Comparison of ENCODE assay signal across 8 mouse cellular contexts in the genomic region with DNA sequence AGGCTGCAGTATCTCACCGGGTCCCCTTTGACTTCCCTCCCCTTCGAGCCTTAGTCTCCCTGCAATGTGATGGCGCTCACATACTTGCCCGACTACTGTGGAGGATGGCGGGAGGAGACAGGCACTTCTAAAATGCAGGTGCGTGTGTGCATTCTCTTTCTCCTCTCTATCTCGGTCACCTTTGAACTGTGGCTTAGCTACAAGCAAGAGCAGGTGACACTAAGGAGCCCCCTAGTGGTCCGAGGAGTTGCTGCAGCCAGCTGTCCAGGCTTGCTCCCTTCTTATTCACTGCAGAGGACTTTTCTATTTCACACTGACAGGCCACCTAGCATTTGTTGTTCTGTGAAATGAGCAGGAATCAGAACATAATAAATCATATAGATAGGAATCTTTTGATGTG. TPM values are rescaled to one million over a fixed set of nuclear protein-coding genes. Genes with fewer than 3 reads are reported as not detected.
A peak's percentile ranks its signal among the peaks of the same experiment; 100 is the strongest.
DNase-seq lines count a peak whose midpoint lies in the region; TF ChIP-seq lines count a peak whose summit lies in the region.

No protein-coding gene starts in this region.

- no peaks in the 10 kb centered on the region for H3K36me3 ChIP-seq in ES-E14 (ENCODE audit: control insufficient read depth, insufficient read depth, low read length, poor library complexity, severe bottlenecking)
- H3K36me3 ChIP-seq in forebrain, embryonic 10.5 days (replicated peaks): no peaks in the 10 kb centered on the region

- peaks cover 1 to 7% of the 10 kb centered on the region in 2 experiments; a peak in 2 of 4 replicates for H3K4me1 ChIP-seq in ES-E14 (ENCODE audit: control insufficient read depth in 2 of 2, insufficient read depth in 2 of 2, low read length in 2 of 2, poor library complexity in 1 of 2)
- H3K4me1 ChIP-seq in forebrain, embryonic 10.5 days: peaks cover 26% of the 10 kb centered on the region
- no peaks in the 10 kb centered on the region for H3K4me1 ChIP-seq in lung, adult 2 months (ENCODE audit: control insufficient read depth, insufficient read depth, low read length)

- intact Hi-C loops in heart, postnatal 14 days (cut with DNase I): loop anchor here (1.0 to 2.0 kb wide), 2 partner anchors 76 to 84 kb away; no protein-coding TSS in a partner anchor

- WGBS in forebrain, embryonic 10.5 days: 5% methylated on average over 8 of the region's 8 CpGs
- 8% methylated on average over 8 of the region's 8 CpGs for WGBS in lung, adult 2 months

- no peaks in the 10 kb centered on the region for H3K27me3 ChIP-seq in forebrain, embryonic 10.5 days (ENCODE audit: poor library complexity, severe bottlenecking)

- H3K9me3 ChIP-seq in ES-E14 (ENCODE audit: control insufficient read depth, insufficient read depth, low read depth, low read length): no peaks in the 10 kb centered on the region
- no peaks in the 10 kb centered on the region for H3K9me3 ChIP-seq in forebrain, embryonic 10.5 days

- in situ Hi-C loops in ES-E14 (cut with MboI; ENCODE audit: low sequenced_read_pairs in 2 of 2, unreplicated experiment in 2 of 2): no loop called here

- H3K27ac ChIP-seq in ES-E14 (ENCODE audit: insufficient read depth, low read depth, low read length, poor library complexity, severe bottlenecking): no peak overlapping the region
- peak overlapping the region; percentile 74 for H3K27ac ChIP-seq in forebrain, embryonic 10.5 days

- peak; percentile 66 for DNase-seq in ES-E14 (ENCODE audit: low read depth, low spot score)
- DNase-seq in brain, adult 2 months (ENCODE audit: low read depth, low spot score): peak; percentile 92
- DNase-seq in forebrain, embryonic 10.5 days (ENCODE audit: extremely low spot score, low spot score): peak; percentile 79
- peak; percentile 75 to 85 for DNase-seq in heart, postnatal 14 days
- peak; percentile 84 to 86 for DNase-seq in kidney, postnatal 36 days
- peak; percentile 68 for DNase-seq in lung, adult 2 months
- DNase-seq in retina, adult 2 months (ENCODE audit: low read depth, low spot score): peak; percentile 72
- DNase-seq in urinary bladder, adult 2 months (ENCODE audit: low spot score): peak; percentile 54

- TF ChIP-seq POLR2A in lung, adult 2 months (IDR thresholded peaks at IDR 0.05; ENCODE audit: borderline replicate concordance, extremely low read depth, low read depth, low read length): no peak

- TF ChIP-seq CTCF in lung, adult 2 months (IDR thresholded peaks at IDR 0.05; ENCODE audit: insufficient read depth, low read length): peak; percentile 94

- no peak overlapping the region; the same call in 1 of the 2 replicates for H3K9ac ChIP-seq in ES-E14 (ENCODE audit: insufficient read depth, low read depth, low read length, poor library complexity, severe bottlenecking)

- H3K4me3 ChIP-seq in ES-E14 (ENCODE audit: insufficient read depth in 1 of 2, low read depth in 1 of 2, low read length in 2 of 2, poor library complexity in 1 of 2, severe bottlenecking in 1 of 2): no peak overlapping the region; a peak in 1 of 4 replicates
- peak overlapping the region; percentile 27; the same call in 1 of the 2 replicates for H3K4me3 ChIP-seq in forebrain, embryonic 10.5 days
- no peak overlapping the region for H3K4me3 ChIP-seq in lung, adult 2 months (replicated peaks; ENCODE audit: extremely low read depth, low read depth, low read length)

TF ChIP-seq in ES-E14, 5 proteins besides CTCF, POLR2A, EP300 and RAD21:
- TF ChIP-seq ZNF384 (IDR thresholded peaks at IDR 0.05; ENCODE audit: low read depth, low read length) (no peak), CHD2 (IDR thresholded peaks at IDR 0.05; ENCODE audit: low read depth, low read length) (no peak), ZC3H11A (IDR thresholded peaks at IDR 0.05; ENCODE audit: borderline replicate concordance, low read depth, low read length) (no peak), MAFK (IDR thresholded peaks at IDR 0.05; ENCODE audit: insufficient read depth, low read depth, low read length) (no peak), HCFC1 (IDR thresholded peaks at IDR 0.05; ENCODE audit: borderline replicate concordance, insufficient read depth, low read length) (no peak)
TF ChIP-seq in ES-E14: peak in this region for 0.

RNA-seq across cellular contexts. Expression of a gene that starts 13.1 kb away (rescaled TPM):
- total RNA-seq in ES-E14 (2012; rRNA removed): 0.53 and 1.0 TPM in 2 replicates
- polyA plus RNA-seq in forebrain, embryonic 10.5 days (2016; fragmentation: Nextera tagmentation; extraction: Ambion mirVana): 2.8 and 3.4 TPM in 2 replicates
- 1 to 10 TPM; 1.7 TPM for total RNA-seq in heart, postnatal 14 days (2021)
- 1.3 and 1.8 TPM in 2 replicates for polyA plus RNA-seq in lung, adult 2 months (2012; rRNA removed)
- 2.9 and 3.2 TPM in 2 replicates for polyA plus RNA-seq in urinary bladder, adult 2 months (2012; rRNA removed)

RNA-seq across cellular contexts. Expression of a gene that starts 17.7 kb away (rescaled TPM):
- total RNA-seq in ES-E14 (2012; rRNA removed): 21.9 and 24.4 TPM in 2 replicates
- 13.5 and 14.6 TPM in 2 replicates for polyA plus RNA-seq in forebrain, embryonic 10.5 days (2016; fragmentation: Nextera tagmentation; extraction: Ambion mirVana)
- 10 to 100 TPM; 33.2 to 35.2 TPM for total RNA-seq in heart, postnatal 14 days (2021)
- polyA plus RNA-seq in lung, adult 2 months (2012; rRNA removed): 22.2 and 22.5 TPM in 2 replicates
- 14.6 and 23.1 TPM in 2 replicates for polyA plus RNA-seq in urinary bladder, adult 2 months (2012; rRNA removed)

RNA-seq across cellular contexts. Expression of a gene that starts 41.2 kb away (rescaled TPM):
- 0.98 and 1.6 TPM in 2 replicates for total RNA-seq in ES-E14 (2012; rRNA removed)
- polyA plus RNA-seq in forebrain, embryonic 10.5 days (2016; fragmentation: Nextera tagmentation; extraction: Ambion mirVana): 19.4 and 20.1 TPM in 2 replicates
- total RNA-seq in heart, postnatal 14 days (2021): 1 to 10 TPM in 1 of 2 experiments, under 1 TPM in 1; 0.54 to 1.7 TPM
- polyA plus RNA-seq in lung, adult 2 months (2012; rRNA removed): 1.6 and 3.0 TPM in 2 replicates
- 7.4 and 8.3 TPM in 2 replicates for polyA plus RNA-seq in urinary bladder, adult 2 months (2012; rRNA removed)
